Mouse (Mus musculus): ENCODE measurements around the gene Gnb4. TPM values are rescaled to one million over a fixed set of nuclear protein-coding genes. Genes with fewer than 3 reads are reported as not detected.
A peak's percentile ranks its signal among the peaks of the same experiment; 100 is the strongest.

Gene Gnb4
- polyA plus RNA-seq (2014; fragmentation: Nextera tagmentation; extraction: Ambion mirVana): 74.8 and 80.4 TPM in 2 replicates

GRCm38 (mm10) chr3:32616331-32617052 lies at the start of gene Gnb4:
Gnb4 (minus strand) TSS chr3:32616585.
- Histone ChIP-seq H3K9ac (replicated peaks; ENCODE audit: low read depth, low read length) (peak within 1 kb of the TSS; percentile 53), H3K36me3 (ENCODE audit: control insufficient read depth, insufficient read depth, low read length) (no peaks in the 10 kb centered on the region), H3K27ac (ENCODE audit: low read length) (peak within 1 kb of the TSS; percentile 90), H3K4me1 (ENCODE audit: control insufficient read depth, insufficient read depth, low read length) (peaks cover 6% of the 10 kb centered on the region; the same call in 1 of the 2 replicates), H3K4me3 (ENCODE audit: low read depth, low read length) (peak within 1 kb of the TSS; percentile 53), H3K4me2 (replicated peaks; ENCODE audit: low read depth, low read length) (peak within 1 kb of the TSS; percentile 51), H3K9me3 (ENCODE audit: control insufficient read depth, low read depth, low read length) (no peaks in the 10 kb centered on the region), H3K27me3 (ENCODE audit: control insufficient read depth, insufficient read depth, low read length) (no peaks in the 10 kb centered on the region)
- 2% methylated on average over 62 of the region's 83 CpGs for WGBS
- ATAC-seq (ENCODE audit: insufficient number of reproducible peaks, insufficient read depth, low FRiP score, low read depth): peak; percentile 82

- WGBS: 81% methylated on average over 3 of the region's 3 CpGs
- Histone ChIP-seq H3K4me3 (ENCODE audit: low read depth, low read length) (no peak overlapping the region), H3K9ac (replicated peaks; ENCODE audit: low read depth, low read length) (no peak overlapping the region), H3K4me2 (replicated peaks; ENCODE audit: low read depth, low read length) (no peak overlapping the region), H3K36me3 (ENCODE audit: control insufficient read depth, insufficient read depth, low read length) (no peaks in the 10 kb centered on the region), H3K9me3 (ENCODE audit: control insufficient read depth, low read depth, low read length) (no peaks in the 10 kb centered on the region), H3K4me1 (ENCODE audit: control insufficient read depth, insufficient read depth, low read length) (no peaks in the 10 kb centered on the region), H3K27me3 (ENCODE audit: control insufficient read depth, insufficient read depth, low read length) (no peaks in the 10 kb centered on the region), H3K27ac (ENCODE audit: low read length) (no peak overlapping the region)
- no peak for ATAC-seq (ENCODE audit: insufficient number of reproducible peaks, insufficient read depth, low FRiP score, low read depth)
Observed at GRCm38 (mm10) chr3:32661556-32661930, 45.2 kb upstream of the Gnb4 start.

- H3K27me3 ChIP-seq (ENCODE audit: control insufficient read depth, insufficient read depth, low read length): no peaks in the 10 kb centered on the region
- no peaks in the 10 kb centered on the region for H3K4me1 ChIP-seq (ENCODE audit: control insufficient read depth, insufficient read depth, low read length)
- H3K4me3 ChIP-seq (ENCODE audit: low read depth, low read length): no peak overlapping the region
- H3K9ac ChIP-seq (replicated peaks; ENCODE audit: low read depth, low read length): no peak overlapping the region
- WGBS: 56% methylated on average over 8 of the region's 8 CpGs
- no peak overlapping the region for H3K4me2 ChIP-seq (replicated peaks; ENCODE audit: low read depth, low read length)
- H3K27ac ChIP-seq (ENCODE audit: low read length): no peak overlapping the region
- no peak for ATAC-seq (ENCODE audit: insufficient number of reproducible peaks, insufficient read depth, low FRiP score, low read depth)
- H3K9me3 ChIP-seq (ENCODE audit: control insufficient read depth, low read depth, low read length): no peaks in the 10 kb centered on the region
- H3K36me3 ChIP-seq (ENCODE audit: control insufficient read depth, insufficient read depth, low read length): no peaks in the 10 kb centered on the region
Observed at GRCm38 (mm10) chr3:32660831-32661555, 44.6 kb upstream of the Gnb4 start.

- Histone ChIP-seq H3K9me3 (ENCODE audit: control insufficient read depth, low read depth, low read length) (no peaks in the 10 kb centered on the region), H3K27me3 (ENCODE audit: control insufficient read depth, insufficient read depth, low read length) (no peaks in the 10 kb centered on the region), H3K36me3 (ENCODE audit: control insufficient read depth, insufficient read depth, low read length) (no peaks in the 10 kb centered on the region), H3K9ac (replicated peaks; ENCODE audit: low read depth, low read length) (no peak overlapping the region), H3K4me2 (replicated peaks; ENCODE audit: low read depth, low read length) (no peak overlapping the region), H3K4me3 (ENCODE audit: low read depth, low read length) (no peak overlapping the region), H3K27ac (ENCODE audit: low read length) (no peak overlapping the region), H3K4me1 (ENCODE audit: control insufficient read depth, insufficient read depth, low read length) (no peaks in the 10 kb centered on the region)
- ATAC-seq (ENCODE audit: insufficient number of reproducible peaks, insufficient read depth, low FRiP score, low read depth): no peak
- 60% methylated on average over 8 of the region's 8 CpGs for WGBS
Observed at GRCm38 (mm10) chr3:32660276-32660675, 43.9 kb upstream of the Gnb4 start.

- Histone ChIP-seq H3K9ac (replicated peaks; ENCODE audit: low read depth, low read length) (no peak overlapping the region), H3K36me3 (ENCODE audit: control insufficient read depth, insufficient read depth, low read length) (no peaks in the 10 kb centered on the region), H3K9me3 (ENCODE audit: control insufficient read depth, low read depth, low read length) (no peaks in the 10 kb centered on the region), H3K27ac (ENCODE audit: low read length) (no peak overlapping the region), H3K27me3 (ENCODE audit: control insufficient read depth, insufficient read depth, low read length) (no peaks in the 10 kb centered on the region), H3K4me1 (ENCODE audit: control insufficient read depth, insufficient read depth, low read length) (no peaks in the 10 kb centered on the region), H3K4me2 (replicated peaks; ENCODE audit: low read depth, low read length) (no peak overlapping the region), H3K4me3 (ENCODE audit: low read depth, low read length) (no peak overlapping the region)
- no peak for ATAC-seq (ENCODE audit: insufficient number of reproducible peaks, insufficient read depth, low FRiP score, low read depth)
- WGBS: 91% methylated on average over 2 of the region's 2 CpGs
Observed at GRCm38 (mm10) chr3:32659506-32659905, 43.1 kb upstream of the Gnb4 start.

- H3K9me3 ChIP-seq (ENCODE audit: control insufficient read depth, low read depth, low read length): no peaks in the 10 kb centered on the region
- no peak for ATAC-seq (ENCODE audit: insufficient number of reproducible peaks, insufficient read depth, low FRiP score, low read depth)
- H3K27me3 ChIP-seq (ENCODE audit: control insufficient read depth, insufficient read depth, low read length): no peaks in the 10 kb centered on the region
- H3K4me3 ChIP-seq (ENCODE audit: low read depth, low read length): no peak overlapping the region
- H3K27ac ChIP-seq (ENCODE audit: low read length): no peak overlapping the region
- 59% methylated on average over 16 of the region's 16 CpGs for WGBS
- no peak overlapping the region; the same call in 1 of the 2 replicates for H3K4me2 ChIP-seq (replicated peaks; ENCODE audit: low read depth, low read length)
- no peaks in the 10 kb centered on the region for H3K4me1 ChIP-seq (ENCODE audit: control insufficient read depth, insufficient read depth, low read length)
- H3K36me3 ChIP-seq (ENCODE audit: control insufficient read depth, insufficient read depth, low read length): no peaks in the 10 kb centered on the region
- H3K9ac ChIP-seq (replicated peaks; ENCODE audit: low read depth, low read length): no peak overlapping the region
Observed at GRCm38 (mm10) chr3:32658821-32659220, 42.4 kb upstream of the Gnb4 start.

GRCm38 (mm10) chr3:32658401-32658800 lies 42.0 kb upstream of the Gnb4 start:
- Histone ChIP-seq H3K36me3 (ENCODE audit: control insufficient read depth, insufficient read depth, low read length) (no peaks in the 10 kb centered on the region), H3K9ac (replicated peaks; ENCODE audit: low read depth, low read length) (no peak overlapping the region), H3K27ac (ENCODE audit: low read length) (no peak overlapping the region), H3K4me1 (ENCODE audit: control insufficient read depth, insufficient read depth, low read length) (no peaks in the 10 kb centered on the region), H3K27me3 (ENCODE audit: control insufficient read depth, insufficient read depth, low read length) (no peaks in the 10 kb centered on the region), H3K4me2 (replicated peaks; ENCODE audit: low read depth, low read length) (no peak overlapping the region; the same call in 1 of the 2 replicates), H3K9me3 (ENCODE audit: control insufficient read depth, low read depth, low read length) (no peaks in the 10 kb centered on the region), H3K4me3 (ENCODE audit: low read depth, low read length) (no peak overlapping the region)
- 56% methylated on average over 7 of the region's 7 CpGs for WGBS
- ATAC-seq (ENCODE audit: insufficient number of reproducible peaks, insufficient read depth, low FRiP score, low read depth): no peak

GRCm38 (mm10) chr3:32656398-32656994 lies 40.1 kb upstream of the Gnb4 start:
- Histone ChIP-seq H3K36me3 (ENCODE audit: control insufficient read depth, insufficient read depth, low read length) (no peaks in the 10 kb centered on the region), H3K9ac (replicated peaks; ENCODE audit: low read depth, low read length) (no peak overlapping the region), H3K4me2 (replicated peaks; ENCODE audit: low read depth, low read length) (no peak overlapping the region), H3K27ac (ENCODE audit: low read length) (no peak overlapping the region), H3K27me3 (ENCODE audit: control insufficient read depth, insufficient read depth, low read length) (no peaks in the 10 kb centered on the region), H3K4me3 (ENCODE audit: low read depth, low read length) (no peak overlapping the region), H3K4me1 (ENCODE audit: control insufficient read depth, insufficient read depth, low read length) (no peaks in the 10 kb centered on the region), H3K9me3 (ENCODE audit: control insufficient read depth, low read depth, low read length) (no peaks in the 10 kb centered on the region)
- ATAC-seq (ENCODE audit: insufficient number of reproducible peaks, insufficient read depth, low FRiP score, low read depth): no peak
- 63% methylated on average over 10 of the region's 10 CpGs for WGBS

All from stomach, embryonic 14.5 days (tissue).